In the genomic region with DNA sequence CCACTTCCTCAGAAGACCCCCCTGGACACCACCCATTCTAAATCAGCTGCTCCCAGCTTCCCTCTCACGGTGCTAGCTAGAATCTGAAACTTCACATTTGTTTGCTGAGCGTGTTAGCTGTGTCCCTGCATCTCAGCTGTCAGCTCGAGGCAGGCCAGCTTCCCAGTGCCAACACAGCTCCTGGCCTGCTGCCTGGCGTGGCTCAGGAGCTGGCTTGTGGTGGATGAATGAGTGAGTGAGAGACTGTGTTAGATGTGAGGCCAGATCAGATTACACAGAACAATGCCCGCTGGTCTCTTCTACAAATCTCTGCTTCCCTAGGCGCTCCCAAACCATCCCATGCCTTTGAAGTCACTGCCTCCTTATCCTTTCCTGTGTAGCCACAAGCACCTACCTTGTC, we compare ENCODE assay signal across 8 mouse cellular contexts. TPM values are rescaled to one million over a fixed set of nuclear protein-coding genes. Genes with fewer than 3 reads are reported as not detected.
A peak's percentile ranks its signal among the peaks of the same experiment; 100 is the strongest.
DNase-seq lines count a peak whose midpoint lies in the region; ATAC-seq and TF ChIP-seq lines count a peak whose summit lies in the region.
"Had no signal": no experiment of that assay in that cellular context is flagged by ENCODE, and none has a peak within 500 bp of the region (broad histone marks: within the 10 kb centered on the region; RNA-seq: fewer than 3 reads in every experiment).

No protein-coding gene starts in this region.

- H3K27ac ChIP-seq in midbrain, embryonic 13.5 days: no peak overlapping the region
- no peak overlapping the region for H3K27ac ChIP-seq in midbrain, embryonic 10.5 days (replicated peaks)
- no peak overlapping the region for H3K27ac ChIP-seq in cerebellum, adult 2 months (ENCODE audit: insufficient read depth, low read length)
- H3K27ac ChIP-seq: liver, embryonic 15.5 days had no signal

- peak; percentile 72 for ATAC-seq in midbrain, embryonic 13.5 days

- no peak for DNase-seq in midbrain, embryonic 10.5 days (ENCODE audit: low spot score)
- peak; percentile 74 to 85 for DNase-seq in cerebellum, adult 2 months
- DNase-seq in gastrocnemius, postnatal 25 days: peak; percentile 79
- peak; percentile 58 to 62 for DNase-seq in layer of hippocampus, postnatal 25 days (ENCODE audit: extremely low spot score in 1 of 2, low spot score in 1 of 2)
- peak; percentile 88 for DNase-seq in right cerebral cortex, adult 18-20 months
- DNase-seq in thymus, postnatal 4 days: no peak

- no peaks in the 10 kb centered on the region for H3K27me3 ChIP-seq in midbrain, embryonic 13.5 days
- no peaks in the 10 kb centered on the region for H3K27me3 ChIP-seq in midbrain, embryonic 10.5 days (ENCODE audit: low read depth, poor library complexity, severe bottlenecking)
- no peaks in the 10 kb centered on the region for H3K27me3 ChIP-seq in cerebellum, adult 2 months (ENCODE audit: control insufficient read depth, insufficient read depth, low read length)
- H3K27me3 ChIP-seq: liver, embryonic 15.5 days had no signal

- H3K4me3 ChIP-seq in midbrain, embryonic 13.5 days (replicated peaks): no peak overlapping the region
- no peak overlapping the region for H3K4me3 ChIP-seq in midbrain, embryonic 10.5 days
- H3K4me3 ChIP-seq in cerebellum, adult 2 months (replicated peaks; ENCODE audit: insufficient read depth, low read depth, low read length): no peak overlapping the region
- H3K4me3 ChIP-seq: liver, embryonic 15.5 days had no signal

- H3K4me2 ChIP-seq in midbrain, embryonic 13.5 days (replicated peaks): no peak overlapping the region
- H3K4me2 ChIP-seq: liver, embryonic 15.5 days had no signal

- H3K36me3 ChIP-seq in midbrain, embryonic 13.5 days: no peaks in the 10 kb centered on the region
- no peaks in the 10 kb centered on the region for H3K36me3 ChIP-seq in midbrain, embryonic 10.5 days
- H3K36me3 ChIP-seq: liver, embryonic 15.5 days had no signal

- no peaks in the 10 kb centered on the region for H3K9me3 ChIP-seq in midbrain, embryonic 13.5 days
- no peaks in the 10 kb centered on the region for H3K9me3 ChIP-seq in midbrain, embryonic 10.5 days (replicated peaks)
- H3K9me3 ChIP-seq: liver, embryonic 15.5 days had no signal

- no peak for TF ChIP-seq CTCF in cerebellum, adult 2 months (IDR thresholded peaks at IDR 0.05; ENCODE audit: borderline replicate concordance, insufficient read depth, low read depth, low read length)

- WGBS in midbrain, embryonic 13.5 days: 36% methylated on average over 6 of the region's 6 CpGs
- 50% methylated on average over 6 of the region's 6 CpGs for WGBS in midbrain, embryonic 10.5 days
- WGBS in cerebellum, adult 2 months: 1% methylated on average over 6 of the region's 6 CpGs

- H3K9ac ChIP-seq in midbrain, embryonic 13.5 days (replicated peaks): no peak overlapping the region
- H3K9ac ChIP-seq: liver, embryonic 15.5 days had no signal

- TF ChIP-seq POLR2A in cerebellum, adult 2 months (IDR thresholded peaks at IDR 0.05; ENCODE audit: borderline replicate concordance, insufficient read depth, low read length): no peak

- peaks cover 8% of the 10 kb centered on the region for H3K4me1 ChIP-seq in midbrain, embryonic 13.5 days (replicated peaks)
- H3K4me1 ChIP-seq in midbrain, embryonic 10.5 days: peaks cover 12% of the 10 kb centered on the region
- peaks cover 17% of the 10 kb centered on the region for H3K4me1 ChIP-seq in cerebellum, adult 2 months (ENCODE audit: control insufficient read depth, insufficient read depth, low read length)
- H3K4me1 ChIP-seq: liver, embryonic 15.5 days had no signal

RNA-seq across cellular contexts. Expression of gene Rab20, which starts 59.3 kb away (rescaled TPM):
- polyA plus RNA-seq in midbrain, embryonic 13.5 days (2015; fragmentation: Nextera tagmentation; extraction: Ambion mirVana): 0.28 and 0.36 TPM in 2 replicates
- 0.60 and 1.3 TPM in 2 replicates for polyA plus RNA-seq in midbrain, embryonic 10.5 days (2016; fragmentation: Nextera tagmentation; extraction: Ambion mirVana)
- polyA plus RNA-seq in cerebellum, adult 2 months (2012; rRNA removed): 0.62 and 1.1 TPM in 2 replicates
- under 1 TPM; 0.51 to 0.90 TPM for total RNA-seq in gastrocnemius, postnatal 25 days (2021)
- total RNA-seq in layer of hippocampus, postnatal 25 days (2021): under 1 TPM; 0.20 to 0.26 TPM

Comparison
In these comparisons a context has a peak if more than half of its experiments do, and no peak if none do; other contexts are left out.
1. DNase-seq: peak in cerebellum, adult 2 months (2 of 2), gastrocnemius, postnatal 25 days (single experiment), layer of hippocampus, postnatal 25 days (2 of 2) and right cerebral cortex, adult 18-20 months (single experiment); none in midbrain, embryonic 10.5 days (single experiment) and thymus, postnatal 4 days (single experiment).